Mouse (Mus musculus): ENCODE results near the gene Ccdc3. TPM values are rescaled to one million over a fixed set of nuclear protein-coding genes. Genes with fewer than 3 reads are reported as not detected.

Ccdc3 gene
- polyA plus RNA-seq, 1 experiment: 0.94 TPM

DNA sequence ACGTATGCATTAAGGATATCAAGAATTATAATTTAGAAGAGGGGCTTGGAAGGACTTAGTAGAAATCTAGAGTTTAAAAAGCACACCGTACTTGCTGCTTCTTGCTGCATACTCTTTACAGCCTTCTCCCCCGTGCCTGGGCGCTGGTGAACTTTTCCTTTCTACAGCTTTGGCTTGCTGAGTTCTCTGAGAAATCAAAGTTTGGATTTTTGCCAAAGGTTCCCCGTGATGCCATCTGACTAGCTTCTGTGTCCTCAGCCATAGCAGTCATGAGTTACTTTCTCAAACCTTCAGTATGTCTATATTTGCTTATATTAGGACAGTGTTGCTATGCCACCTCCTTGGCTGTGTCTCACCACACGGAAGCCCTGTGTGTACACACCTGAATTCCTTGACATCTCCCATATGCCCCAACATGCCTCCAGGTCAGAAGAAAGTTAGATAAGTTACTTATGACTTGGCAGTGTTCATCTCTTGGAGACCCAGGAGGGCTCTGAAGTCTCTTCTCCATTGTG lies 57.2 kb downstream of the Ccdc3 start:
- no peaks in the 10 kb centered on the region for H3K4me1 ChIP-seq (ENCODE audit: control insufficient read depth, insufficient read depth, low read length)
- H3K27ac ChIP-seq (ENCODE audit: control insufficient read depth, insufficient read depth, low read depth, low read length): no peak overlapping the region
- TF ChIP-seq POLR2A (IDR thresholded peaks at IDR 0.05; ENCODE audit: control insufficient read depth, low read depth, low read length) (no peak), CTCF (IDR thresholded peaks at IDR 0.05; ENCODE audit: control insufficient read depth, insufficient read depth, insufficient replicate concordance, low read depth, low read length) (no peak)
- no peak overlapping the region for H3K4me3 ChIP-seq (ENCODE audit: control insufficient read depth, low read depth, low read length)
- no peaks in the 10 kb centered on the region for H3K36me3 ChIP-seq (ENCODE audit: control insufficient read depth, insufficient read depth, low read length)
- no peaks in the 10 kb centered on the region for H3K27me3 ChIP-seq (ENCODE audit: control insufficient read depth, insufficient read depth, low read length)

DNA sequence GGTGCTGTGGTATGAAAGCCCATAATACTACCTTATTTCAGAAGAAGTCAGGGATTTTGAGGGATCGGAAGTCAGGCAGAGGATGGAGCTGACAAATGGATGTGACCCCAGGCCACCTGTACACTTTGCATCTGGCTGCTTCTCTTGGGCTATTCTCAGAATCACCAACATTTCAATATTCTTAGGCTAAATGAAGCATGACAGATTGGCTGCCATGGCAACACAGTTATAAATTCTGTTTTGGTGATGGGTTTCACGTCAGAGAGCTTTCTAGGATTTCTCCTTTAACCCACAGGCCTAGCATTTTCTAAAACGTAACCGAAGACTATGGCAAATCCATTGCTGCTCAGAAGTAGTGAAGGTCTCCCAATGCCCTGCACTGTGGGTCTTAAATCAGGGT lies 59.9 kb downstream of the Ccdc3 start:
- Histone ChIP-seq H3K27me3 (ENCODE audit: control insufficient read depth, insufficient read depth, low read length) (no peaks in the 10 kb centered on the region), H3K36me3 (ENCODE audit: control insufficient read depth, insufficient read depth, low read length) (no peaks in the 10 kb centered on the region), H3K4me3 (ENCODE audit: control insufficient read depth, low read depth, low read length) (no peak overlapping the region), H3K27ac (ENCODE audit: control insufficient read depth, insufficient read depth, low read depth, low read length) (no peak overlapping the region), H3K4me1 (ENCODE audit: control insufficient read depth, insufficient read depth, low read length) (no peaks in the 10 kb centered on the region)
- TF ChIP-seq CTCF (IDR thresholded peaks at IDR 0.05; ENCODE audit: control insufficient read depth, insufficient read depth, insufficient replicate concordance, low read depth, low read length) (no peak), POLR2A (IDR thresholded peaks at IDR 0.05; ENCODE audit: control insufficient read depth, low read depth, low read length) (no peak)

DNA sequence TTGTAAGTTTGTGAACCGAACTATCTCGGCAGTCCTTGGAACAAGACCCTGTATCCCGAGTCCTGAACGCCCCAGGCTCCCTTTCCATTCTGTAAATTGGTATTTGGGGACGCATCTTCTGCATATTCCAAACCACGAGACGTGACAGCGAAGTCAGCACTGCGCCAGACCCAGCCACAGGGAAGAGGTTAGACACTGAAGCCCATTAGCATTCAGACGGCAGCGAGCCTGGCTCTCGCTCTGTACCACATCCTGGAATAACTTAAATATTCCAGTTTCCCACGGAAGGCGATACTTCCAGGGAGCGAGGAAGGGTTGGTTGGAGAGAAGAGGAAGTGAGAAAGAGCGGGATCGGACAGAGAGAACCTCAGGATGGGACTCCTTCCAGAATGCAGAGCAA lies 61.7 kb downstream of the Ccdc3 start:
- no peaks in the 10 kb centered on the region for H3K27me3 ChIP-seq (ENCODE audit: control insufficient read depth, insufficient read depth, low read length)
- no peaks in the 10 kb centered on the region for H3K36me3 ChIP-seq (ENCODE audit: control insufficient read depth, insufficient read depth, low read length)
- H3K4me3 ChIP-seq (ENCODE audit: control insufficient read depth, low read depth, low read length): no peak overlapping the region
- TF ChIP-seq CTCF (IDR thresholded peaks at IDR 0.05; ENCODE audit: control insufficient read depth, insufficient read depth, insufficient replicate concordance, low read depth, low read length): no peak
- no peak for TF ChIP-seq POLR2A (IDR thresholded peaks at IDR 0.05; ENCODE audit: control insufficient read depth, low read depth, low read length)
- H3K4me1 ChIP-seq (ENCODE audit: control insufficient read depth, insufficient read depth, low read length): no peaks in the 10 kb centered on the region
- H3K27ac ChIP-seq (ENCODE audit: control insufficient read depth, insufficient read depth, low read depth, low read length): no peak overlapping the region

DNA sequence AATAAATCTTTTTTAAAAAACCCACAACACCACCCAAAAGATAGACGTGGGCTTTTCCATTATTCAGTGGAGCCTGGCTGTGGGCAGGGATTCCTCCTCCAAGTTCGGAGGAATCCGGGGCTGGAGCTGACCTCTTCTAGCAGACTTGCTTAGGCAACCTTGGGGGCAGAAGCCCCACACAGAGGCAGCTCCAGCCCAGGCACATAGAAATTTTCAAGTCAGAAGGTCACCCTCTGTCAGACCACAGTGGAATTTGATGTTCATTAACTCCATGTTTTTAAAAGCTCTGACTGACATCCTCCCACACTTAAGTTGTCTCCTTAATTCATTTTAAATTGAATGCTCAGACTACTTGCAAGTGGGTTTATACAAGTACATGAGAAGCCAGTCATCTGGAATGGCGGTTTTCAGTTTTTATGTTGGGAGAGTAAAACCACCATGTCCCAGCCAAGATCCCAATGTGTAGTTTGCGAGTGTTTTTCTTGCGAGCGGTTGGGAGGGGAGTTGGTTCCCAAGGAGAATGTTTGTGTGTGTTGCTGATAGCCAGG lies 63.3 kb downstream of the Ccdc3 start:
- Histone ChIP-seq H3K27me3 (ENCODE audit: control insufficient read depth, insufficient read depth, low read length) (no peaks in the 10 kb centered on the region), H3K4me1 (ENCODE audit: control insufficient read depth, insufficient read depth, low read length) (no peaks in the 10 kb centered on the region), H3K4me3 (ENCODE audit: control insufficient read depth, low read depth, low read length) (no peak overlapping the region), H3K36me3 (ENCODE audit: control insufficient read depth, insufficient read depth, low read length) (no peaks in the 10 kb centered on the region), H3K27ac (ENCODE audit: control insufficient read depth, insufficient read depth, low read depth, low read length) (no peak overlapping the region)
- TF ChIP-seq POLR2A (IDR thresholded peaks at IDR 0.05; ENCODE audit: control insufficient read depth, low read depth, low read length) (no peak), CTCF (IDR thresholded peaks at IDR 0.05; ENCODE audit: control insufficient read depth, insufficient read depth, insufficient replicate concordance, low read depth, low read length) (no peak)

DNA sequence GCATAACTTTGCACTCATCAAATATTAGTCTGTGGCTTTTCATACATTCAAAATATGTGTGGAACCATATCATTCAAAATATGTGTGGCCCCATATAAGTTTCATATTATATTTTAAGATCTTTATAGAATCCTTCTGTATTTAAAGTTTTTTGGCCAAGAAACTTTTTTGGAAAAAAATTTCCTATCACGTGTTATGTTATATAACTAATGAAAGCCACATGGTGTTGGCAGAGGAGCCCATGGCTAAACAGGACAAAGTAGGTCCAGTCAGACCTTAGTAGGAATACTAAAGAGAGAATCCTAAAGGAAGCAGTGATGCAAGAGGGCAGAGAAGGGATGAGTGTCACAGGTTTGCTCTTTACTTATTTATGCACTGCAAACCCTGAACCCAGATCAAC lies 65.6 kb downstream of the Ccdc3 start:
- TF ChIP-seq CTCF (IDR thresholded peaks at IDR 0.05; ENCODE audit: control insufficient read depth, insufficient read depth, insufficient replicate concordance, low read depth, low read length) (no peak), POLR2A (IDR thresholded peaks at IDR 0.05; ENCODE audit: control insufficient read depth, low read depth, low read length) (no peak)
- no peak overlapping the region for H3K4me3 ChIP-seq (ENCODE audit: control insufficient read depth, low read depth, low read length)
- no peaks in the 10 kb centered on the region for H3K4me1 ChIP-seq (ENCODE audit: control insufficient read depth, insufficient read depth, low read length)
- no peaks in the 10 kb centered on the region for H3K36me3 ChIP-seq (ENCODE audit: control insufficient read depth, insufficient read depth, low read length)
- no peak overlapping the region for H3K27ac ChIP-seq (ENCODE audit: control insufficient read depth, insufficient read depth, low read depth, low read length)
- H3K27me3 ChIP-seq (ENCODE audit: control insufficient read depth, insufficient read depth, low read length): no peaks in the 10 kb centered on the region

DNA sequence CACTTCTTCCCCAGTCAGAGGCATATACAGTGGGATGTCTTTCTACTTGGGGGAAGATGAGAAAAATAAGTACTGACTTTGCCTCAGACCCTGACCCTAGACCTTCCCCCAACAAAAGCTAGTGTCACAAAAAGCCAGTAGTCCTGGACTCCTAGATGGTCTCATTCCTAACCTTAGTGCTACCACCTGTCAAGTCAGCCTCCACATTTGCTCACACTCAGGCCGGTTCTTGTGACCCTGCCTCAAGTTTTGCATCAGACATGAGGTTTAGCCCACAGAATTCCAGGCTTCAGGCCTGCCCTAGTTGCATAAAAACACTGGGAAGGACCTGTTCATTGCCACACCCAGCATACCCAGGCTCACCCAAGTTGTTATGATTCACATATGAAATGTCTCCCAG lies 67.4 kb downstream of the Ccdc3 start:
- H3K36me3 ChIP-seq (ENCODE audit: control insufficient read depth, insufficient read depth, low read length): no peaks in the 10 kb centered on the region
- TF ChIP-seq CTCF (IDR thresholded peaks at IDR 0.05; ENCODE audit: control insufficient read depth, insufficient read depth, insufficient replicate concordance, low read depth, low read length) (no peak), POLR2A (IDR thresholded peaks at IDR 0.05; ENCODE audit: control insufficient read depth, low read depth, low read length) (no peak)
- H3K27me3 ChIP-seq (ENCODE audit: control insufficient read depth, insufficient read depth, low read length): no peaks in the 10 kb centered on the region
- no peak overlapping the region for H3K4me3 ChIP-seq (ENCODE audit: control insufficient read depth, low read depth, low read length)
- H3K27ac ChIP-seq (ENCODE audit: control insufficient read depth, insufficient read depth, low read depth, low read length): no peak overlapping the region
- H3K4me1 ChIP-seq (ENCODE audit: control insufficient read depth, insufficient read depth, low read length): no peaks in the 10 kb centered on the region

GRCm38 (mm10) chr2:5206651-5207050 lies 69.1 kb downstream of the Ccdc3 start:
- Histone ChIP-seq H3K4me1 (ENCODE audit: control insufficient read depth, insufficient read depth, low read length) (no peaks in the 10 kb centered on the region), H3K36me3 (ENCODE audit: control insufficient read depth, insufficient read depth, low read length) (no peaks in the 10 kb centered on the region), H3K27me3 (ENCODE audit: control insufficient read depth, insufficient read depth, low read length) (no peaks in the 10 kb centered on the region), H3K4me3 (ENCODE audit: control insufficient read depth, low read depth, low read length) (no peak overlapping the region), H3K27ac (ENCODE audit: control insufficient read depth, insufficient read depth, low read depth, low read length) (no peak overlapping the region)
- no peak for TF ChIP-seq POLR2A (IDR thresholded peaks at IDR 0.05; ENCODE audit: control insufficient read depth, low read depth, low read length)
- TF ChIP-seq CTCF (IDR thresholded peaks at IDR 0.05; ENCODE audit: control insufficient read depth, insufficient read depth, insufficient replicate concordance, low read depth, low read length): no peak

All from testis, adult 2 months (tissue).